Mouse (Mus musculus): ENCODE measurements at regions not wholly inside any gene's neighbourhood (a gene's known extent, or its start where the extent isn't known, plus 50 kb on each side); places are given as distances from the start of the nearest gene placed in this dataset.

GRCm38 (mm10) chr2:159080784-159081544 is 286.4 kb downstream of the Dhx35 start:
- intact Hi-C loops (cut with DNase I), result no loop called here
- DNase-seq (ENCODE audit: low spot score in 2 of 2), result peak; percentile 11 to 57

- intact Hi-C loops (cut with DNase I), result no loop called here
- DNase-seq (ENCODE audit: low spot score in 2 of 2), result no peak
Measured at GRCm38 (mm10) chr2:159086836-159087235, 292.2 kb downstream of the Dhx35 start.

DNA sequence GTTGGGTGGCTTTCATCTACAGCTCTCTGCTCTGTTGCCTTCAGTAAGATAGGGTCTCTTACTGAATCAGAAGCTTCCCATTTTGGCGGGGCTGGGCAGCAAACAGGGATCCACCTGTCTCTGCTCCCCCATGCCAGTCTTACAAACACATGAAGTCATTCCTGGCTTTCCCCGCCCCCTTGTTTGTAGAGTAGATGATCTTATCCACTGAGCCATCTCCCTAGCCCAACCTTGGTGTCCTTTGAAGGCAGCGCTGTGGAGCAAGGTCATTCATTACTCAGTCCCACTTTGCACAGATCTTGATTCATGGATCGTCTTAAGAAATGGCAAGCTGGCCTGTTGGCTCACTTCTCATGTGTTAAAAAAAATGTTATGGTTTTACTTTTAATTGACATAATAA is 293.6 kb downstream of the Dhx35 start:
- intact Hi-C loops (cut with DNase I), result no loop called here
- no peak for DNase-seq (ENCODE audit: low spot score in 2 of 2)

DNA sequence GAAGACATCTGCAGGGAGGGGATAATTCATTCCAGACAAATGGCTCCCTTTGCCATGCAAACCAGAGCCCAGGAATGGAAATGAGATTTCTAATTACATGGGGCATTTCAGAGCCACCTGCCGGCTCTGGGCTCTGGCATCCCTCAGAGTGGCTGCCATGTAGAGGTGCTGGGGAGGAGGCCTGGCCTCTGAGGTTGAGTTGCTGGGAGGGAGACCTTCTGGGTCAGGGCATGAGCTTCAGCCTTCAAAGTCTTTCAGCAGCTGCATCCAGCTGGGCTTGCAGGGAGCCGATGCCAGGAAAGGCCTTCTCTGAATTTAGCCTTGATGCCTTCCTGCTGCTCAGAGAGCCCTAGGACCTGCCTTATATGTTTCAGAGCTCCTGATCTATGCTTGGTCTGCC is 302.1 kb downstream of the Dhx35 start:
- intact Hi-C loops (cut with DNase I), result no loop called here

GRCm38 (mm10) chr2:159134042-159134441 is 339.4 kb downstream of the Dhx35 start:
- DNase-seq (ENCODE audit: low spot score in 2 of 2), result no peak
- intact Hi-C loops (cut with DNase I), result no loop called here

More for the DNA sequence above, 302.1 kb downstream of the Dhx35 start:
- DNase-seq (ENCODE audit: low spot score in 2 of 2), result no peak

GRCm38 (mm10) chr2:159138603-159139002 is 344.0 kb downstream of the Dhx35 start:
- intact Hi-C loops (cut with DNase I), result no loop called here
- no peak for DNase-seq (ENCODE audit: low spot score in 2 of 2)

- intact Hi-C loops (cut with DNase I), result no loop called here
- DNase-seq (ENCODE audit: low spot score in 2 of 2), result no peak
Measured at GRCm38 (mm10) chr2:159145980-159146379, 351.4 kb downstream of the Dhx35 start.

DNA sequence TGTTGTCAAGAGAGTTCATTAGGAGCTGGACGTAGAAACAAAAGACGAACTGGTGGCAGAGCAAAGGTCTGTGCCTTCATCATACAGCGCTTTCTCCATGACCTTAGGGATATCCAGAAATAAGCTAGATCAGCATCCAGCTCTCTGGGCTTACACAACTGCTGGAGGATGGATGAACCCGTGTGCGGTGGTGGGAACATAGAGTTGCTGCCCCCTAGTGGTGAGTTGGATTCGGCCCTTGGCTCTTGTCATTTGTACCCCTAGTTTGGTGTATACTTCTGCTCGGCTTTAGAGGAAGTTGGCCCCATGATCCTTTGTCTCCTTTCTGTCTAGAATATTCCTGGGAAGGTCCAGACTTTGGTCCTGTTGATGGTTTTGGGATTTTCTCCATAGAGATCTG is 369.4 kb downstream of the Dhx35 start:
- intact Hi-C loops (cut with DNase I), result loop anchor here (2.0 to 10.0 kb wide), 2 partner anchors 109 to 249 kb away; no protein-coding TSS in a partner anchor
- DNase-seq (ENCODE audit: low spot score in 2 of 2), result peak; percentile 16 to 53

GRCm38 (mm10) chr2:159168553-159169064 is 374.0 kb downstream of the Dhx35 start:
- intact Hi-C loops (cut with DNase I), result loop anchor here (10.0 kb wide), 1 partner anchor 254 kb away; no protein-coding TSS in a partner anchor
- DNase-seq (ENCODE audit: low spot score in 2 of 2), result no peak

- intact Hi-C loops (cut with DNase I), result no loop called here
- DNase-seq (ENCODE audit: low spot score in 2 of 2), result no peak
Measured at GRCm38 (mm10) chr2:159196156-159196555, 401.5 kb downstream of the Dhx35 start.

- DNase-seq (ENCODE audit: low spot score in 2 of 2), result no peak
- intact Hi-C loops (cut with DNase I), result no loop called here
Measured at GRCm38 (mm10) chr2:159232266-159232665, 437.7 kb downstream of the Dhx35 start.

DNA sequence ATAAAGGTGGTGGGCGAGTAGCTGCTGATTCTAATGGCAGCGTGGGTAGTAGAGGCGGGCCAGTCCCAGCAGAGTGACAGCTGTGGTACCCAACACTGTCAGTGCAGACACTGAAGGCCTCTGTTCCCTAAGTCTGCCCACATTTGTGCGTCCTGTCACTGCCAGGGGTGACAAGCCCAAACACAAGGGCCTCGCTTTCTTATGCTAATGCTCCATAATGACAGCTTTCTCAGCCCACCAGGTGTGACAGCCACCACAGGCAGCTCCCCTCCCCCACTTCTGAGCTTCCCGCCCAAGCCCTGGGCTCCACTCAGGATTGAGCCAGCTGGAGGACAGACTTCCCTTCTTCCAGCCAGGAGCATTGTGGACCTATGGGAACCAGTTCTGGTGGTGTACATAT is 440.4 kb downstream of the Dhx35 start:
- no peak for DNase-seq (ENCODE audit: low spot score in 2 of 2)
- intact Hi-C loops (cut with DNase I), result no loop called here

- intact Hi-C loops (cut with DNase I), result no loop called here
- peak; percentile 4 to 33 for DNase-seq (ENCODE audit: low spot score in 2 of 2)
Measured at GRCm38 (mm10) chr2:159250065-159250464, 455.5 kb downstream of the Dhx35 start.

DNA sequence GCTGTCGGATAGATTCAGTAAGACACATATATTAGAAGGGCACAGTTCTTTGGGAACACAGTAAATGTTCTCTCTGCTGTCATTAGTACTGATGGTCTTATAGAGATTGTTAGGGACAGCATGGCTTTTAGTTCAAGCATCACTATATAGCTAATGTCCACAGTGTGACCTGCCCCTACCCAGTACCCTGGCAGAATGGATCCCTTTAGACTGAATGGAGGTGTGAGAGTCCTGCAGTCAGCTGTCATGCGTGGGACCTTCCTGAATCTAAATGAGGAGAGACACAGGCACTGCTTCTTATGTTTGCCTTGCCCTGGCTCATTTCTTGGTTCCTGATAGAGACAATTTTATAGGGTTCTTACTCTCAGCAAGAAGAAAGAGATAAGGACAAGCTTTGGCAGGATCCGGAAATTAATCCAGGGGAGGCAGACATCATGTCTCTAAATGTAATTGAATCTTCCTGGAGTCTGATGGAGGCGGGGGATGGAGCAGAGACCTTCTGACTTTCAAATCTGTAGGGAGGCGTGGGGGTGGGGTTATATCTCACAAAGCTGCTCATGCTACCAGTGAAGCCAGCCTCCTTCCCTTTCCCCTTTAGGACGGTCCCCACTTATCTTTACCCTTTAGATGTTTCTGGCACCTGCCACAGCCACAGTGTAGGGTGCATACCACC is 456.5 kb downstream of the Dhx35 start:
- no peak for DNase-seq (ENCODE audit: low spot score in 2 of 2)
- intact Hi-C loops (cut with DNase I), result no loop called here

GRCm38 (mm10) chr2:159270221-159271080 is 475.8 kb downstream of the Dhx35 start:
- DNase-seq (ENCODE audit: low spot score in 2 of 2), result no peak
- intact Hi-C loops (cut with DNase I), result no loop called here

- DNase-seq (ENCODE audit: low spot score in 2 of 2), result no peak
- intact Hi-C loops (cut with DNase I), result no loop called here
Measured at GRCm38 (mm10) chr2:159278896-159279295, 484.3 kb downstream of the Dhx35 start.

- intact Hi-C loops (cut with DNase I), result no loop called here
- no peak for DNase-seq (ENCODE audit: low spot score in 2 of 2)
Measured at GRCm38 (mm10) chr2:159281558-159282320, 487.1 kb downstream of the Dhx35 start.

DNA sequence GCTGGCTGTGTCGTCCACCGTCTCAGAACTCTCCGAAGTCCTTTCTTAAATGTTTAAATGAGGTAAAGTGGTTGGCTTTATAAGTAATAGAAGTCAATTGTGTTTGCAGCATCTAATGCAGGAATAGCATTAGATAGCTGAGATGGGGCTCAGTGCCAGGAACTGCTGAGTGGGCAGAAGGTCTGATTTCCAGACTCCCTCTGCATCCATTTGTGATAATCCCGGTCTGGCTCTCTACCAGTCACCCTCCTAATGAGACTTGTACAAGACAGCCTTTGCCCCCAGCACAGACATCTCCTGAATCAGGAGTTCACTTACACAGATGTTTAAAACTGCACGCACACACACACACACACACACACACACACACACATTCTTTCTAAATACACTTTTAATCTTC is 489.5 kb downstream of the Dhx35 start:
- no peak for DNase-seq (ENCODE audit: low spot score in 2 of 2)
- intact Hi-C loops (cut with DNase I), result no loop called here

GRCm38 (mm10) chr2:159284525-159285189 is 490.1 kb downstream of the Dhx35 start:
- no peak for DNase-seq (ENCODE audit: low spot score in 2 of 2)
- intact Hi-C loops (cut with DNase I), result no loop called here
